Mouse (Mus musculus): ENCODE results near the gene Ifna13.

- TF ChIP-seq CTCF (IDR thresholded peaks at IDR 0.05; ENCODE audit: low read depth, low read length) (peak; percentile 39), EP300 (IDR thresholded peaks at IDR 0.05; ENCODE audit: insufficient read depth, low read depth, low read length) (no peak)
These were observed 3.0 kb downstream of the Ifna13 start for GRCm38 (mm10) chr4:88641077-88641831.

All from ES-Bruce4 (cell line).